Mouse (Mus musculus) bone marrow, adult 2 months (tissue): ENCODE data around the gene Lrrc19. TPM values are rescaled to one million over a fixed set of nuclear protein-coding genes. Genes with fewer than 3 reads are reported as not detected.
"Not testable (repeated sequence)": the region's sequence is repeated elsewhere in the genome, so short reads cannot be mapped to it uniquely, and the experiment has no call there.

Source experiments
- H3K27ac ChIP-seq: fragments of 200-500 bp; 2 replicates; pipeline ENCODE4 v1.5.1; 2012; ENCODE audit warnings: low read depth, mild to moderate bottlenecking, control low read depth, inconsistent platforms, low read length; ENCODE audit not compliant: control insufficient read depth, poor library complexity, insufficient read depth
- H3K4me1 ChIP-seq: fragments of 200-500 bp; 2 replicates; pipeline ENCODE4 v1.6.1; 2011; ENCODE audit warnings: low read length; ENCODE audit not compliant: control insufficient read depth, insufficient read depth
- H3K4me3 ChIP-seq: fragments of 200-500 bp; replicated peaks from 2 replicates; pipeline ENCODE3; 2011; ENCODE audit warnings: mild to moderate bottlenecking, low read depth, low read length, control low read depth; ENCODE audit not compliant: control insufficient read depth
- CTCF ChIP-seq: fragments of 200-500 bp; IDR thresholded peaks from 2 replicates; pipeline ENCODE4 v1.5.1; 2011; ENCODE audit warnings: low read length, control low read depth; ENCODE audit not compliant: control insufficient read depth, insufficient read depth
- POLR2A ChIP-seq: fragments of 200-500 bp; IDR thresholded peaks from 2 replicates; pipeline ENCODE4 v1.6.1; 2011; ENCODE audit warnings: low read depth, mild to moderate bottlenecking, control low read depth, low read length, borderline replicate concordance; ENCODE audit not compliant: control insufficient read depth
- WGBS: fragments of 180-500 bp; shearing (Covaris S2); methylation state at CpG from one replicate; pipeline ENCODE4 v1.1.7; 2018; 5-methylcytosine and 5-hydroxymethylcytosine counted together
- polyA plus RNA-seq: library from polyadenylated mRNA; stranded (reverse); fragments of >200 nt; gene quantifications from 2 replicates; pipeline ENCODE4 v1.2.4, GENCODE M21; 2011; ENCODE audit warnings: low replicate concordance; ENCODE audit not compliant: missing spikeins, insufficient read depth, insufficient read length

Lrrc19 gene
- polyA plus RNA-seq, 1 experiment: 0.72 TPM

DNA sequence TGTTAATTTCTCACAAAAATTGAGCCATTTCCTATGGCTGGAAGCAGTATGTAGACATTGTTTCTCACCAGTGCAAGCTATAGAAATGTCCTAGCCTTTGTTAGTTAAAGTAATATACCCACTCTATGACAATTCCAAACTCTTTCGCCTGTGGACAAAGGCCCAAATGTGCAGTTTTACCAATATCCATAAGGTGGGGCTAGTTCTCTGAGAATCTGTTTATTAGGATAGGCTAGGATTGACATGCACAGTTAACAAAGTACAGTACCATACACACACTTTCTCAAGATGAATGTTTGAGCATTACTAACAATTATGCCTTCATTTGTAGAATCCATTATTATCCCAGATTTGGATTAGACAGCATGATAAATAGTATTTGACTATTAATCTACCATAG is 19.8 kb upstream of the Lrrc19 start:
- WGBS: 37% methylated on average over 1 of the region's 1 CpGs
- Histone ChIP-seq H3K4me1 (no peaks in the 10 kb centered on the region), H3K27ac (no peak overlapping the region), H3K4me3 (no peak overlapping the region)
- TF ChIP-seq CTCF (no peak), POLR2A (no peak)

DNA sequence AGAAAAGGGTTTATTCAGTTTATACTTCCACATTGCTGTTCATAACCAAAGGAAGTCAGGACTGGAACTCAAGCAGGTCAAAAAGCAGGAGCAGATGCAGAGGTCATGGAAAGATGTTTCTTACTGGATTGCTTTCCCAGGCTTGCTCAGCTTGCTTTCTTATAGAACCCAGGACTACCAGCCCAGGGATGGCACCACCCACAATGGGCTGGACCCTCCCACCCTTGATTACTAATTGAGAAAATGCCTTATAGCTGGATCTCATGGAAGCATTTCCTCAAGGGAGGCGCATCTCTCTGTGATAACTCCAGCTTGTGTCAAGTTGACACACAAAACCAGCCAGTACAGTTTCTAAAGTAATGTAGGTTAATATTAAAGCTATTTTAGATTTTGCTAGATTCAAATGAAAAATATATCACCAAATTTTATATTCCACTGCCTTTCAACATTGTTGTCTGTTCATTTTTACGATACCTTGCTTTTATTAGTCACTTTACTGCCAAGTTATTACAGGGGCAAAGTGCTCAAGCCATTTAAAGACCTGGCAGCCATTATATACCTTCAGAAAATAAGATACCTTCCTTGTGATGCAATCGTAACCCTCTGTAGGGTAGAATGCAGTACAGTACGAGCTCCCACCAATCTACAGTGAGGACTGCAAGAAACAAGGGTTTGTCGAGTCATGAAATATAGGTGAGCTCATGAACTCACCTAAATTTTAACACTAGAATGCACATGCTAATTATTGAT is 657 bp upstream of the Lrrc19 start:
- not testable (repeated sequence) for H3K4me3 ChIP-seq
- WGBS: 76% methylated on average over 5 of the region's 5 CpGs

DNA sequence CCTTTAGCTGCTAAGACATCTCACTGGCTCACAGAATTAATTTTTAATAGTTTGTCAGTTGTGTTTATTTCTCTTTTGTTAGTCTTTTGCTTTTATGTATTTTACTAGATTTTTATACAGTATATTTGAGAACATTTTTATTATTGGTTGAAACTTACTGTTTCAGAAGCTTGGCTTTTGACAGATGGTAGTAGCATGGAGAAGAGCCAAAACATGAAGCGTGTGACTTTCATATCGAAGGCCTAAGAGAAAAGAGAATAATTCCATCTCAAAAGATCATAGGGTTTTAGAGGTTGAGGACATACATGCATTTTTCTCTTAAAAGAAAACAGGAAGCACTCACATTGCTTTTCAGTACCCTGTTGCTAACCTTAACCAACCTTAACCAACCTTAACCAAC is 6.8 kb downstream of the Lrrc19 start:
- TF ChIP-seq POLR2A (no peak), CTCF (no peak)
- no peak overlapping the region for H3K4me3 ChIP-seq
- H3K27ac ChIP-seq: no peak overlapping the region
- 87% methylated on average over 2 of the region's 2 CpGs for WGBS
- H3K4me1 ChIP-seq: no peaks in the 10 kb centered on the region

More for the DNA sequence above, 657 bp upstream of the Lrrc19 start:
- H3K4me1 ChIP-seq, H3K27ac ChIP-seq: not testable (repeated sequence)

DNA sequence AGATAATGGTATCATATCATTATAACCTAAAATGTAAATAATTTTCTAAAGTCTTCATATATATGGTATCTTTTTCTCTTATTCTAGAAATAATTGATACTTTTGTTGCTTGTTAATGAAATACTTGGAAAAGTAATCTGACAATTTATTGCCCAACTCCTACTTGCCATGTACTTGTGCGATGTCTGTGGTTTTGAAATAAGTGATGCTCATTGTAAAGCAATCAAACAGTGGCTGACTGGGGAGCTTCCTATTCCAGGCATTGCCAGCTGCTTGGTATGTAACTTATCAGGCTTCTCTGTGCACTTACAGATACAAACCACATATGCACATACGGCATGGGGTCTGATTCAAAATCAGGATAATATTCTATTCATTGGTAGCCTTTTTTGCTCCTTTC is 29.9 kb downstream of the Lrrc19 start:
- TF ChIP-seq POLR2A (no peak), CTCF (no peak)
- Histone ChIP-seq H3K27ac (no peak overlapping the region), H3K4me1 (no peaks in the 10 kb centered on the region), H3K4me3 (no peak overlapping the region)
- 52% methylated on average over 2 of the region's 2 CpGs for WGBS

DNA sequence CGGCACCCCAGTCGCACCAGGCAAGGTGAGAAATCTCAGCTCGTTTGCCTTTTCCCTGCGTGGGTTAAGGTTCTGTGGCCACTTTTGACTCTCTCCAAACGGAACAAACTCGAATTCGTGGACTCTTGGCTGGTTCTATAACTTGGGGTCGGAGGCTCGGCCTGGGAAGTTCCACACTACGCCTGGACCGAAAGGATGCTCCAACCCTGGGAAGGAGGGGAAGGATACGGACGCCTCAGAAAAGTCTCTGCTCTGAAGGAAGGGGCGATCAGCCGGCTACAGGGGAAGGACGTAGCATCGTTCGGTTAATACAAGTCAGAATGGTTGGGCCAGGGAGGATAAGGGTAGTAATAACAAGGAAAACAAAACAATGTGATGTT is 35.3 kb downstream of the Lrrc19 start:
- H3K4me1 ChIP-seq: no peaks in the 10 kb centered on the region
- WGBS: 1% methylated on average over 18 of the region's 18 CpGs
- no peak overlapping the region for H3K27ac ChIP-seq
- H3K4me3 ChIP-seq: peak overlapping the region; percentile 87
- no peak for TF ChIP-seq POLR2A
- TF ChIP-seq CTCF: no peak

DNA sequence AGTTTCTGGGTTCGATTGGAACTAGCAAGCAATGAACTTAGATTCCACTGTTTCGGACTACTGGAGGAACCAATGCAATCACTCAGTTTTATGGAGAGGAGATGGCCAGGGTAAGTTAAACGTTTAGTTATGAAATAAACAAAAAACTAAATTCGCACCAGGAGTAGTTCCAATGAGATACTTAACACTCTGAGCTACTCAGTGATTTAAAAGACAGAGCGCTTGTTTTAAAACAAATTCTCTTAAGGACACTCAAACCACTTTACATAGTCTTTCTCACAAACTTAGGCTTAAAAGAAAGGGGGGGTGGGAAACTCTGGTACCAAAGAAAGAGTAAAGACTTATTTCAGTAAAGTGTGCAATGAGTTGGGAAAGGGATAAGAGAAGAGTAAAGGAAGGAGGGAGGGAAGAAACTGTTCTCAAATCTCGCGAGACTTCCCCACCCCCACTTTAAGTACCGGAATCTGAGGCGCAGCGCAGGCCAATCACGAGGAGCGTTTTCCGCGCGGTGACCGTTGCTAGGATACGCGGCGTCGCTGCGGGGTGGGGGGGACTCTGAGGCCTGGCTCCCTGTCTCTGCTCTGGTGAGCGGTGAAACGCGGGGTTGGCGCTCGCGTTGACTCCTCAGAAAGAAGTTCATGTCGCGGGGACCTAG is 35.8 kb downstream of the Lrrc19 start, which contains the start of gene Ift74:
Gene Ift74 (plus strand): TSS at position 520 of the 655 bp plus-strand sequence.
- WGBS: 3% methylated on average over 29 of the region's 29 CpGs
- Histone ChIP-seq H3K27ac (no peak within 1 kb of the TSS), H3K4me1 (no peaks in the 10 kb centered on the region), H3K4me3 (peak within 1 kb of the TSS; percentile 87)
- TF ChIP-seq POLR2A (peak; percentile 35; the same call in 1 of the 2 replicates), CTCF (no peak)

DNA sequence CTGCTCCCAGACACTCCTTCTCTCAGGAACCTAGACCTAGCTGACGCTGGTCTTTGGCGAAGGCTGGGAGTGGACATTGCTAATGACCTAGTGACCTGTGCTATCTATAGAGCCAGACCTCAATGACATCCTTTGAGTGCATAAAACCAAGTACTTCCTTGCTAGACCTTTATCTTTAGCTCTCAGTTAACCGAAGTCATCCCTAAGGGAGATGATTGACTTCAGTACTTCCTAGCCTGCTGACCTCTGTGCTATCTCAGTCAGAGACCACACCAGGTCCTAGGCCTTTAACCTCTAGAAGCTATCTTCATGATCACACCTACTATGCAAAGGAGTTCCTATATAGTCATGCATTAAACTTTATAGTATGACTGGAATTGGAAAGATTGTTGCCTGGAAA is 39.6 kb downstream of the Lrrc19 start:
- TF ChIP-seq POLR2A (no peak), CTCF (no peak)
- Histone ChIP-seq H3K4me1 (no peaks in the 10 kb centered on the region), H3K4me3 (no peak overlapping the region), H3K27ac (no peak overlapping the region)
- 42% methylated on average over 3 of the region's 3 CpGs for WGBS

DNA sequence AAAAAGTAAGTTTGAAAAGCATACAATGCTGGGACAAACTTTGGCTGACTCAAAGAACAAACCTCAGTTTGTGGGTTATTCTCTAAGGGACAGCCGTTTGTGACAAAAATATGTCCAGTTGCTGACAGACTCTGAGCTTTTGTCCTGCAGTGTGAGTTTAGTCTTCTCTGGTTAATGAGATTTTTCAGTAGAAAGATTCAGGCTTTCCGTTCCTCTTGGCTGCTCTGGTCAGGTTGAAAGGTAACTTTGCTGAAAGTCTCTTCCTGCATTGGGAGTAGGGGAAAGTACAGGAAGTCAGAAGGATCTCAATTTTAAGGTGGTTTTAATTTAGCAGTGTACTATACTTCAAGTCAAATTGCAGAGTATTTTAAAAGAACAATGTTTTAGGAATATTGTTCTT is 44.4 kb downstream of the Lrrc19 start:
- WGBS: 82% methylated on average over 2 of the region's 2 CpGs
- no peak overlapping the region for H3K27ac ChIP-seq
- no peak overlapping the region for H3K4me3 ChIP-seq
- no peak for TF ChIP-seq CTCF
- no peak for TF ChIP-seq POLR2A
- H3K4me1 ChIP-seq: no peaks in the 10 kb centered on the region
